Comparison of ENCODE assay signal across 8 mouse cellular contexts in genomic region chr9:41950109-41950990, GRCm38 (mm10).
DNase-seq lines count a peak whose midpoint lies in the region; ATAC-seq and TF ChIP-seq lines count a peak whose summit lies in the region.

No protein-coding gene starts in this region.

- TF ChIP-seq CTCF in heart, adult 2 months (IDR thresholded peaks at IDR 0.05): peak; percentile 73

- intact Hi-C loops in heart, adult 2 months (cut with DNase I): loop anchor here (1.0 to 5.0 kb wide), 4 partner anchors 60 to 743 kb away; no protein-coding TSS in a partner anchor

- H3K9me3 ChIP-seq in embryonic facial prominence, embryonic 11.5 days (replicated peaks; ENCODE audit: control insufficient read depth, low read length): no peaks in the 10 kb centered on the region
- no peaks in the 10 kb centered on the region for H3K9me3 ChIP-seq in limb, embryonic 11.5 days (ENCODE audit: control insufficient read depth, low read length)
- no peaks in the 10 kb centered on the region for H3K9me3 ChIP-seq in midbrain, embryonic 12.5 days

- peak; percentile 83; the same call in 1 of the 2 replicates for TF ChIP-seq EP300 in heart, adult 2 months (IDR thresholded peaks at IDR 0.05; ENCODE audit: insufficient read depth, low read depth, low read length)

- peak overlapping the region; percentile 81 for H3K9ac ChIP-seq in embryonic facial prominence, embryonic 11.5 days (replicated peaks; ENCODE audit: low read length)
- H3K9ac ChIP-seq in heart, adult 2 months (ENCODE audit: low read depth, low read length): peak overlapping the region; percentile 69
- H3K9ac ChIP-seq in limb, embryonic 11.5 days (ENCODE audit: low read length): peak overlapping the region; percentile 61
- peak overlapping the region; percentile 57 for H3K9ac ChIP-seq in midbrain, embryonic 12.5 days (replicated peaks)

- ATAC-seq in embryonic facial prominence, embryonic 11.5 days (replicated peaks; ENCODE audit: insufficient number of reproducible peaks, low FRiP score, low TSS enrichment, low read depth): peak; percentile 84
- peak; percentile 77 for ATAC-seq in limb, embryonic 11.5 days (ENCODE audit: insufficient number of reproducible peaks, low FRiP score, low TSS enrichment, low read depth)
- ATAC-seq in midbrain, embryonic 12.5 days (ENCODE audit: low FRiP score, low read depth): peak; percentile 84

- peak overlapping the region; percentile 57 for H3K4me2 ChIP-seq in embryonic facial prominence, embryonic 11.5 days (ENCODE audit: low read depth, low read length)
- H3K4me2 ChIP-seq in limb, embryonic 11.5 days (ENCODE audit: low read depth, severe bottlenecking): peak overlapping the region; percentile 57; the same call in 1 of the 2 replicates
- H3K4me2 ChIP-seq in midbrain, embryonic 12.5 days (replicated peaks): peak overlapping the region; percentile 56

- TF ChIP-seq POLR2A in heart, adult 2 months (IDR thresholded peaks at IDR 0.05; ENCODE audit: insufficient read depth, low read depth, low read length): 0 out of 2 replicates have a peak, but pooled peaks have one; percentile 21

- no peaks in the 10 kb centered on the region for H3K36me3 ChIP-seq in embryonic facial prominence, embryonic 11.5 days (replicated peaks; ENCODE audit: control insufficient read depth, insufficient read depth, low read depth, low read length)
- H3K36me3 ChIP-seq in heart, adult 2 months (ENCODE audit: control insufficient read depth, insufficient read depth, low read length): no peaks in the 10 kb centered on the region
- no peaks in the 10 kb centered on the region for H3K36me3 ChIP-seq in limb, embryonic 11.5 days (ENCODE audit: control insufficient read depth, insufficient read depth, low read length)
- no peaks in the 10 kb centered on the region for H3K36me3 ChIP-seq in midbrain, embryonic 12.5 days

- no peaks in the 10 kb centered on the region for H3K27me3 ChIP-seq in embryonic facial prominence, embryonic 11.5 days (ENCODE audit: control insufficient read depth, insufficient read depth, low read length)
- no peaks in the 10 kb centered on the region for H3K27me3 ChIP-seq in heart, adult 2 months (ENCODE audit: control insufficient read depth, insufficient read depth, low read length)
- no peaks in the 10 kb centered on the region for H3K27me3 ChIP-seq in limb, embryonic 11.5 days (ENCODE audit: control insufficient read depth, insufficient read depth, low read length)
- no peaks in the 10 kb centered on the region for H3K27me3 ChIP-seq in midbrain, embryonic 12.5 days

- H3K27ac ChIP-seq in embryonic facial prominence, embryonic 11.5 days (replicated peaks; ENCODE audit: low read depth, low read length): peak overlapping the region; percentile 98
- H3K27ac ChIP-seq in heart, adult 2 months: peak overlapping the region; percentile 99
- H3K27ac ChIP-seq in limb, embryonic 11.5 days (replicated peaks; ENCODE audit: low read depth, low read length): peak overlapping the region; percentile 92
- H3K27ac ChIP-seq in midbrain, embryonic 12.5 days (replicated peaks): peak overlapping the region; percentile 93

- WGBS in embryonic facial prominence, embryonic 11.5 days: 3% methylated on average over 34 of the region's 34 CpGs
- WGBS in heart, adult 2 months: 10% methylated on average over 34 of the region's 34 CpGs
- 2% methylated on average over 34 of the region's 34 CpGs for WGBS in limb, embryonic 11.5 days
- 3% methylated on average over 34 of the region's 34 CpGs for WGBS in midbrain, embryonic 12.5 days

- peak overlapping the region; percentile 37 for H3K4me3 ChIP-seq in embryonic facial prominence, embryonic 11.5 days (ENCODE audit: low read depth, low read length)
- H3K4me3 ChIP-seq in heart, adult 2 months: peak overlapping the region; percentile 54
- H3K4me3 ChIP-seq in limb, embryonic 11.5 days (ENCODE audit: low read depth, low read length): no peak overlapping the region
- H3K4me3 ChIP-seq in midbrain, embryonic 12.5 days: peak overlapping the region; percentile 38

- no peaks in the 10 kb centered on the region for H3K79me2 ChIP-seq in heart, adult 2 months (replicated peaks; ENCODE audit: control insufficient read depth, insufficient read depth, low read length)

- peak; percentile 76 for DNase-seq in adrenal gland, adult 8-10 months
- DNase-seq in embryonic facial prominence, embryonic 11.5 days (ENCODE audit: low spot score): peak; percentile 96
- DNase-seq in heart, adult 2 months: peak; percentile 93 to 96
- DNase-seq in kidney, adult 18-20 months: peak; percentile 91
- DNase-seq in limb, embryonic 11.5 days (ENCODE audit: low spot score): peak; percentile 95
- peak; percentile 86 for DNase-seq in skeletal muscle tissue, adult 2 months (ENCODE audit: low read depth, low spot score)
- DNase-seq in yolk sac, embryonic 10.5 days (ENCODE audit: low spot score): peak; percentile 78

- H3K4me1 ChIP-seq in embryonic facial prominence, embryonic 11.5 days (ENCODE audit: control insufficient read depth, insufficient read depth, low read length): peaks cover 21% of the 10 kb centered on the region
- peaks cover 10% of the 10 kb centered on the region for H3K4me1 ChIP-seq in heart, adult 2 months (ENCODE audit: control insufficient read depth, insufficient read depth, low read length)
- peaks cover 22% of the 10 kb centered on the region for H3K4me1 ChIP-seq in limb, embryonic 11.5 days (ENCODE audit: control insufficient read depth, insufficient read depth, low read length)
- peaks cover 50% of the 10 kb centered on the region for H3K4me1 ChIP-seq in midbrain, embryonic 12.5 days
